Mouse (Mus musculus) cerebellum, postnatal 10 days (tissue): ENCODE results near the gene Bend3.

Experiments used
- DNase-seq, 2 experiments: peaks; one replicate each; pipeline ENCODE4 v3.0.0; 2021; ENCODE audit warnings: mixed read lengths in 2 of 2

Gene Bend3

GRCm38 (mm10) chr10:43478751-43479435 is at the start of gene Bend3:
Gene Bend3, plus strand, starts transcription at chr10:43478831.
- peak; percentile 82 to 85 for DNase-seq

DNA sequence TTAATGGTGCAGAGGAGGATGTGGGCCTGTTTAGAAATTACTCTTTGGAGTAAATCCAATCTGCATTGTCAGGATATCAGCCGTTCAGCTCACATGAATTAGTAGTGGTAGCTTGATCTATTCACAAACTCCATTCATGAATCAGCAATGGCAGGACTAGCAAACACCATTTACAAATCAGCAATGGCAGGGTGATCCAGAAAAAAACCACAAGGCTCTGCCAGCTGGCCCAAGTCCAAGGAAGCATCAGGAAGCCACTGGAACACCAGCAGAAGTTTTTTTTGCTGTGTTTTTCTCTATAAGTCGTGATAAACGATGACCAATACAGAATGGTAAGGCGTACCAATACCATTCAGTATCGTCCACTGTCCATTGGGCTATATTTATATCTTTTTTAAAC is 48.0 kb upstream of the Bend3 start:
- DNase-seq, result peak; percentile 29 to 31

DNA sequence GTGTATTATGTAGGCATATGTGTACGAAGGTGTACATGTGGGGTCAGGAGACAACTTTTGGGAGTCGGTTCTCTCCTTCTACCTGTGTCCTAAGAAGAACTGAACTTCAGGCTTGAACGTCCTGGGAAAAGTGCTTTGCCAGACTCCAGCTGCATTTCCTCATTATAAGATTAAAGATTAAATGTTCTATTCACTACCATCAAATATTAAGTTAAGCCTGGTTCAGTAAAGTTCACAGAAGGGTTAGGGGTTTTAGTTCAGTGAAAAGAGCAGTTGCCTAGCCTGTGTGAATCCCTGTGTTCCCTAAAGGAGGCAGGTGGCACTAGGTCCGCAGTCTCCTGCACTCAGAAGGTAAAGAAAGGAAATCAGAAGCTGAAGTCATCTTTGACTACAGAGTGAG is 44.3 kb upstream of the Bend3 start:
- no peak for DNase-seq

DNA sequence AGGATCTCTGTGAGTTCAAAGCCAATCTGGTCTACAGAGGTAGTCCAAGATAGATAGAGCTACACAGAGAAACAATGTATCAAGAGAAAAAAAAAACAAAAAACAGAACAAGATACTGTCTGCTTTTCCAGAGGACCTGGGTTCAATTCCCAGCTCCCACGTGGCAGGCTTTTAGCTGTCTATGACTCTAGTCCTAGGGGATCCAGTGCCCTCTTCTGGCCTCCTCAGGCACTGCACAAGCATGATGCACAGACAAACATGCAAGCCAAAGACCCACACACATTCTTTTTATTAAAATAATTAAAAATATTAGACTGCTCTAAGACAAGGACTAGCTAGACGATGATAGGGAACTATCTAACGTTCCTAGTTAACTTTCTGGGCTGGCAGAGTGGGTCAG is 42.9 kb upstream of the Bend3 start:
- DNase-seq, result no peak

- peak; percentile 35 to 43 for DNase-seq
Measured at GRCm38 (mm10) chr10:43439492-43439941, 39.1 kb upstream of the Bend3 start.

GRCm38 (mm10) chr10:43440050-43440449 is 38.6 kb upstream of the Bend3 start:
- peak; percentile 26 to 28 for DNase-seq

GRCm38 (mm10) chr10:43440981-43441740 is 37.5 kb upstream of the Bend3 start:
- DNase-seq, result no peak

DNA sequence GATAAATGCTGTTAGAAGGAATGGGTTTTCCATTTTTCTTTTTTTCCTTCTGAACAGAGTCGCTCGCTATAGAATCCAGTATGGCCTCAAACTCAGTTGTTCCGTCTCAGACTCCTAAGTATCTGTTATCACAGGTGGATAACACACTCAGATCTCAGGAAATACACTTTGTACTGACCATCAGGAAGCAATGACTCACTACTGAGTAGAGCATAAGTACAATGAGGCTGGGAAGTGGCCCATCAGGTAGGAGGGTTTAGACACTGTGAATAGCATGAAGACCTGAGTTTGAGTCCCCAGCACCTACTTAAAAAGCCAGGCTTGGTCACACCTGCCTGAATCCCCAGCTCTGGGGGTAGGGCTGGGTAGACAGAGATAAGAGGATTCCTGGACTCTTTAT is 30.0 kb upstream of the Bend3 start:
- DNase-seq, result no peak

- DNase-seq, result peak; percentile 92
Measured at GRCm38 (mm10) chr10:43451848-43452662, 26.6 kb upstream of the Bend3 start.

DNA sequence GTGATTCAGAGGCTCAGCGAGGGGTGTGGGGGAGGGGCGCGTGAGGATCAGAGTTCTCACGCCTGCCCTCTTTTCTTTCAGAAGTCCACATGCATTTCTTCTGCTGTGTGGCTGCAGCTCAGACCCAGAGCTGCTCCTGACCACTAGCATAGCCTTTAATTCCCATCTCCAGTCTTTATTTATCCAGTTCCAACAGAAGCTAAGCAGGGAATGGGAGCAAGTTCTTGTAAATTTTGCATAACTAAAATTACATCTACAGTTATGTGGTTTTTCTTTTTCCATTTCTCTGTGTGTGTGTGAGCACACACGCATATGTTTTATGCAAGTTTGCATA is 26.0 kb upstream of the Bend3 start:
- no peak for DNase-seq

DNA sequence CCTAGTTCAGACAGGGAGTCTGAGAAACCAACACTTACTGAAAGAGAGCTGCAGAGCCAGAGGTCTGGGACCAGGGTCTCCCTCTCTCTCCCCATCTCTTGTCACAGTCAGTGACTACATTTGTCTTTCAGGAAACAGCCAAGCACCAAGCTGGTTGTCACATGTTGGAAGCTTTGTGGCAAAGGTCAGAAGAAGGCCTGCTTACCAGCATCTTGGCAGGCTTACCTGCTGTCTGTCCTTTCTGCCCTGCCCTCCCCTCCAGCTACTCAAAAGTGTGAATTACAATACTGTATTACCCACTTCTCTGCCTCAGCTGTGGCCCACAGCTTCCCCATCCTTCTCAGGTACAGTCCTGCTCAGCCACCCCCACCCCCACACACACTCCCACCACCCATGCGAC is 24.4 kb upstream of the Bend3 start:
- no peak for DNase-seq

- no peak for DNase-seq
Measured at GRCm38 (mm10) chr10:43454671-43455070, 24.0 kb upstream of the Bend3 start.

DNA sequence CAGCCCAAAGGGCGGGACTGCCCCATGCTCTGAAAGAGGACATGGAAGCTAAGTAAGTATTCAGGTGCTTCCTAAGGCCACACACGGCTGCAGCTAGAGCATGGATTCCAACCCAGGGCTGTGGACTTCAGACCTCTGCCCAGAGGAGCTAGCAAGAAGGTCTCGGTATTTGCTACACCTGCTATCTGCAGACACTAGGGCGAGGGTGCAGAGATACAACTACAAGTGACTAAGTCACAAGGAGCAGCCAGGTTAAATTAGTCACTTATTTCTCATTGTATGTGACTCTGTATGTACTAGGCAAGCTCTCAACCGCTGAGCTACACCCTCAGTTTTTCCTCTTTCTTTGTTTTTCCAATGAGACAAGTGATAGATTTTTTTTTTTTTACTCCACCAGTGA is 15.8 kb upstream of the Bend3 start:
- no peak for DNase-seq

DNA sequence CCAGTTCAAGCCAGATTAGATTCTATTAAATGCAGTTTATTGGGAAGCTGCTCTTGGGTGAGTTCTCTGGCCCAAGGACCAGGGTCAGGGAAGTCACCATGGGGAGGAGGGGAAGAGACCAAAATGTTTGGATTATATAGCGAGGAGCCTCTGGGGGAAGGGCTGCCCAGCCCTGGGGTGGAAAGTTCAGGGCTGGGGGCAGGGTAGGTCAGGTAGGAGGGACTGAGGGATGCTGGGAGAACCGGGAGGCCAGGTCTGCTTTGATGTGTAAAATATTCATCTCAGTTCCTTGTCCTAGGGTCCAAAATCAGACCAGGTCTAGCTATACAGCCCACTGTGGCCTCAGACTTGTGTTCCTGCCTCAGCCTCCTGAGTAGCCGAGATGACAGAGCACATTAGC is 15.4 kb upstream of the Bend3 start:
- DNase-seq, result no peak

DNA sequence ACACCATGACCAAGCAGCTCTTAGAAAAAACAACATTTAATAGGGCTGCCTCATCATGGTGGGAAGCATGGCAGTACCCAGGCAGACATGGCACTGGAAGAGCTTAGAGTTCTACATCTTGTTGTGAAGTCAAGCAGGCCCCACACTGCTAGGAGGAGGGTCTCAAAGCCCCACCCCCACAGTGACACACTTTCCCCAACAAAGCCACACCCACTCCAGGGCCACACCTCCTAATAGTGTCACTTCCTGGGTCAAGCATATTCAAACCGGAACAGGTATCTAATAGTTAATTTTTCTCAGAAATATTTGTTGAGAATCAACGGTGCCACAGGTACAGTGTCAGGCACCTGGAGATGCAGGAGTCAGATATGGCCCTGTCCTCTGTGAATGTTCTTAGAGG is 12.4 kb upstream of the Bend3 start:
- DNase-seq, result no peak

- no peak for DNase-seq
Measured at GRCm38 (mm10) chr10:43467659-43468058, 11.0 kb upstream of the Bend3 start.

GRCm38 (mm10) chr10:43468293-43468692 is 10.3 kb upstream of the Bend3 start:
- no peak for DNase-seq

DNA sequence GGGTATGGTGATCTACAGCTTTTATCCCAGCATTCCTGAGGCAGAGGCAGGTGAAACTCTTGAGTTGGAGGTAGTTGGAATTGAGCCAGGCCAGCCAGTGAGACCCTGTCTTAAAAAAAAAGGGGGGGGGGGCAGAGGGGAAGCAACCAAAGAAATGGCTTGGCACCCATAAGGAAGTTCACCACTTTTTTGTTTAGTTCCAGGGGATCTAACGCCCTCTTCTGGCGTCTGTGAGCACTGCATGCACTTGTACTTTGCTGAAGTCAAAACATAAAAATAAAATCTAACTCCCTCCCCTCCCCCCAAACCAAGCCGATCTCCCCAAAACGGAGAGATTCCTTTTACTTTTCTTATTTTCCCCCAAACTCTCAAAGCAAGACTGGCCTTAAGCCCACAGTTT is 3.3 kb upstream of the Bend3 start:
- peak; percentile 26 to 49 for DNase-seq

DNA sequence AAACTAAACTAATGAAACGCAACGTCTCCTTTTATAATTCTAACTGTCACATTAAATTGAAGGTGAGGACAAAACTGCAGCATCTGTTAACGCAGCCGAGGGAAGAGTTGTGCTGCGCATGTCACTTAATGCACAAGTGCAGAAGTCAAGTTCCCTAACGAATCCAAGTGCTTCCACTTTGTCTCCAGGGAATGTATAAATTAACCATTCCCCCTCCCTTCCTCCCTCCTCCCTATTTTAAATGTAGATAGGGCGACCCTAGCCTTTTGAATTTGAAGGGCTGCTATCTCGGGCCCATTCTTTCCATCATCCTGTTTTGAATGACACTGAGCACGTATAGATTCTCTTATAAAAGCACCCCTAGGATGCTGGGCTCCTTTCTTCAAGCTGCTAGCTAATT is 1.2 kb upstream of the Bend3 start:
- DNase-seq, result no peak

- DNase-seq, result peak; percentile 68 to 72
Measured at GRCm38 (mm10) chr10:43477865-43478681, 558 bp upstream of the Bend3 start.

GRCm38 (mm10) chr10:43479436-43480157 is 966 bp downstream of the Bend3 start:
- peak; percentile 82 to 86 for DNase-seq

DNA sequence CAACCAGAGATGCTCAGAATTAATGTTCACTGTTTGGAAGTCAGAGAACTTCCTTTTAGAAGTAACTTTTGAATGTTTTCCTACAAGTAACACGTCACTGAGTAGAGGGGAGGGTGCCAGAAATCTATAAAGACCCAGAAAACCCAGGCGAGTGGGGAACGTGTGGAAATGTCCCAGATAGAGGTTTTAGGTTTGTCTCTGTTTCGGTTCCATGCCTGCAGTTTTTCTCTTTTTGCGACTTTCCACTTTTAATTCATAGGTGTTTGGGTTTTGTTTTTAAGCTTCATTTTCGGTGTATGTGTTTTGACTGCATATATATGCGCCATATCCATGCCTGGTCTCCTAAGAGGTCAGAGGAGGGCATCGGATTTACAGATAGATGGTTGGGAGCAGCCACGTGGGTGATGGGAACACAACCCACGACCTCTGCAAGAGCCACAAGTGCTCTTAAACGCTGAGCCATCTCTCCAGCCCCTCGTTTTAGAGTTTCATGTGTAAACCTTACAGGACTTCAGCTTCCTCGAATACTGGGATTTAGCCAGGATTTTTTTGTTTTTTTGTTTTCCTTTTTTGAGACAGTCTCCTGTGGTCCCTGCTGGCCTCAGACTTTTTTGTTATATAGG is 1.7 kb downstream of the Bend3 start:
- DNase-seq, result no peak
